In the genomic region with DNA sequence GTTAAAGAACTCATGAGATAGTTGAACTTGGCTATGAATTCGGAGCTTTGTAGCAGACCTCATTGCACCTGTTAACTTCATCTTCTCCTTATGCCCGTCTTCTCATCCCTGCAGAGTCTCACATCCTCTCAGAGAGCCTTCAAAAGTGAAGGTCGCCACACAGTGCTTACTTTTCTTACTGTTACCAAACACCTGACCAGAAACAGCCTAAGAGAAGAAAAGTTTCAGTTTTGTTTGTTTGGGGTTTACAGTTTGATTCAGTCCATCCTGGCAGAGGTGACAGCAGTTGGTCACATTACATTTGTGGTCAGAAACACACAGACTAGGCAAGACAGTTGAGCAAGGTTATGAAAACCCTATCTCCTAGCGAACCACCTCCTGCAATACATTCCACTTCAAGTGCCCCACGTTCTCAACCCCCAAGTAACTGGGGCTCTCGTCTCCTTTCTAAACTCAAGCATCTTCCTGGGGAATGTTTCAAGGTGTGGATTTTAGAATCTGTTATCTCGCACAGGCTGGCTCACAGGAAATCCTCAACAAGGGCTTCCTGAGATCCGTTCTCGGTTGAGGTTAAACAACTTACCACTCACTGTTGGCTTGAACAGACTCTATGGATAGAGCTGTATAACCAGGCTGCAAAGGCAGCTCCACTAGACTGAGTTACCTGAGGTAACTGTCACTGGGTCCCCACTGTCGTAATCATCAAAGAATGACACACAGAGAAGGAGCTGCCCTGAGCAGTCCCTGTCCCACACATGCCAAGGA, we compare ENCODE assay signal across 26 mouse cellular contexts. TPM values are rescaled to one million over a fixed set of nuclear protein-coding genes. Genes with fewer than 3 reads are reported as not detected.
DNase-seq lines count a peak whose midpoint lies in the region; ATAC-seq and TF ChIP-seq lines count a peak whose summit lies in the region.
"Had no signal": no experiment of that assay in that cellular context is flagged by ENCODE, and none has a peak within 500 bp of the region (broad histone marks: within the 10 kb centered on the region; RNA-seq: fewer than 3 reads in every experiment).

No protein-coding gene starts in this region.

- intact Hi-C loops in gastrocnemius, postnatal 14 days (cut with DNase I; ENCODE audit: low total_unique reads): no loop called here

- peaks cover 44 to 47% of the 10 kb centered on the region in 2 experiments for H3K4me1 ChIP-seq in liver, embryonic 14.5 days (replicated peaks; ENCODE audit: control insufficient read depth in 2 of 2, insufficient read depth in 2 of 2, low read length in 1 of 2)
- H3K4me1 ChIP-seq in liver, embryonic 15.5 days (replicated peaks): peaks cover 56% of the 10 kb centered on the region
- no peaks in the 10 kb centered on the region for H3K4me1 ChIP-seq in hindbrain, embryonic 11.5 days (replicated peaks; ENCODE audit: control insufficient read depth, insufficient read depth, low read length)
- H3K4me1 ChIP-seq: embryonic facial prominence, embryonic 15.5 days; limb, embryonic 15.5 days; midbrain, embryonic 15.5 days had no signal

- no peaks in the 10 kb centered on the region for H3K27me3 ChIP-seq in liver, embryonic 14.5 days (ENCODE audit: control insufficient read depth, insufficient read depth, low read length)
- H3K27me3 ChIP-seq in liver, embryonic 15.5 days: no peaks in the 10 kb centered on the region
- H3K27me3 ChIP-seq in hindbrain, embryonic 11.5 days (ENCODE audit: control insufficient read depth, insufficient read depth, low read length): no peaks in the 10 kb centered on the region
- H3K27me3 ChIP-seq: embryonic facial prominence, embryonic 15.5 days; heart, embryonic 13.5 days; limb, embryonic 15.5 days; midbrain, embryonic 15.5 days had no signal

- no peak overlapping the region for H3K27ac ChIP-seq in liver, embryonic 14.5 days
- peak overlapping the region; percentile 25; the same call in 1 of the 2 replicates for H3K27ac ChIP-seq in liver, embryonic 15.5 days (replicated peaks)
- H3K27ac ChIP-seq in hindbrain, embryonic 11.5 days (ENCODE audit: low read depth, low read length): no peak overlapping the region
- H3K27ac ChIP-seq: embryonic facial prominence, embryonic 15.5 days; heart, embryonic 13.5 days; limb, embryonic 15.5 days; macrophage; midbrain, embryonic 15.5 days had no signal

- TF ChIP-seq EP300 in liver, embryonic 14.5 days (IDR thresholded peaks at IDR 0.05; ENCODE audit: low read depth): no peak

- DNase-seq in liver, embryonic 14.5 days (ENCODE audit: low read depth in 3 of 3, low spot score in 3 of 3): no peak
- DNase-seq in liver: no peak
- peak; percentile 59 to 77 for DNase-seq in natural killer cell, adult 2 months (ENCODE audit: low spot score in 2 of 2)
- no peak for DNase-seq in hindbrain, embryonic 11.5 days (ENCODE audit: low spot score)
- no peak for DNase-seq in gastrocnemius, postnatal 14 days
- DNase-seq in right cerebral cortex, adult 18-20 months: no peak
- DNase-seq: adrenal gland, postnatal 10 days; cerebellum, adult 11 months; cerebellum, postnatal 14 days; embryo, embryonic 11 days; heart, adult 11 months; kidney, adult 8-10 months; kidney, postnatal 25 days had no signal

- peak overlapping the region; percentile 29 for H3K9ac ChIP-seq in liver, embryonic 14.5 days (replicated peaks)
- no peak overlapping the region for H3K9ac ChIP-seq in liver, embryonic 15.5 days
- no peak overlapping the region for H3K9ac ChIP-seq in hindbrain, embryonic 11.5 days (ENCODE audit: low read depth, low read length)
- H3K9ac ChIP-seq: embryonic facial prominence, embryonic 15.5 days; heart, embryonic 13.5 days; limb, embryonic 15.5 days; midbrain, embryonic 15.5 days had no signal

- no peak overlapping the region for H3K4me3 ChIP-seq in liver, embryonic 14.5 days (ENCODE audit: insufficient read depth in 1 of 2, low read depth in 2 of 2, low read length in 2 of 2)
- H3K4me3 ChIP-seq in liver, embryonic 15.5 days (replicated peaks): no peak overlapping the region
- no peak overlapping the region for H3K4me3 ChIP-seq in hindbrain, embryonic 11.5 days (ENCODE audit: low read depth, low read length)
- H3K4me3 ChIP-seq: embryonic facial prominence, embryonic 15.5 days; heart, embryonic 13.5 days; limb, embryonic 15.5 days; midbrain, embryonic 15.5 days had no signal

- H3K9me3 ChIP-seq in liver, embryonic 14.5 days (ENCODE audit: control insufficient read depth, low read length): no peaks in the 10 kb centered on the region
- no peaks in the 10 kb centered on the region for H3K9me3 ChIP-seq in liver, embryonic 15.5 days (replicated peaks)
- no peaks in the 10 kb centered on the region for H3K9me3 ChIP-seq in hindbrain, embryonic 11.5 days (ENCODE audit: control insufficient read depth, low read length)
- H3K9me3 ChIP-seq: embryonic facial prominence, embryonic 15.5 days; heart, embryonic 13.5 days; limb, embryonic 15.5 days; midbrain, embryonic 15.5 days had no signal

- no peak for ATAC-seq in liver, embryonic 14.5 days (ENCODE audit: insufficient read depth)
- ATAC-seq in activated CD4-positive, CD25-positive, alpha-beta regulatory T cell, adult 4 months: peak; percentile 63
- ATAC-seq in liver, embryonic 15.5 days (ENCODE audit: insufficient read depth): no peak
- ATAC-seq in hindbrain, embryonic 11.5 days (ENCODE audit: low FRiP score): no peak
- ATAC-seq: forebrain, embryonic 16.5 days; hindbrain, embryonic 16.5 days; midbrain, embryonic 15.5 days had no signal

- H3K4me2 ChIP-seq in liver, embryonic 14.5 days (ENCODE audit: low read depth): no peak overlapping the region
- H3K4me2 ChIP-seq in liver, embryonic 15.5 days: no peak overlapping the region
- H3K4me2 ChIP-seq in hindbrain, embryonic 11.5 days (replicated peaks; ENCODE audit: low read depth, low read length): no peak overlapping the region
- H3K4me2 ChIP-seq: embryonic facial prominence, embryonic 15.5 days; heart, embryonic 13.5 days; limb, embryonic 15.5 days; midbrain, embryonic 15.5 days had no signal

- 34% methylated on average over 10 of the region's 10 CpGs for WGBS in liver, embryonic 14.5 days (ENCODE audit: insufficient replicate concordance)
- WGBS in liver, embryonic 15.5 days (ENCODE audit: insufficient replicate concordance): 28% methylated on average over 10 of the region's 10 CpGs
- 85% methylated on average over 10 of the region's 10 CpGs for WGBS in hindbrain, embryonic 11.5 days

- TF ChIP-seq CTCF in liver, embryonic 14.5 days (IDR thresholded peaks at IDR 0.05; ENCODE audit: low read depth): no peak

- no peaks in the 10 kb centered on the region for H3K36me3 ChIP-seq in liver, embryonic 14.5 days (replicated peaks; ENCODE audit: control insufficient read depth, insufficient read depth, low read depth)
- no peaks in the 10 kb centered on the region for H3K36me3 ChIP-seq in liver, embryonic 15.5 days (replicated peaks)
- no peaks in the 10 kb centered on the region for H3K36me3 ChIP-seq in hindbrain, embryonic 11.5 days (ENCODE audit: control insufficient read depth, insufficient read depth, low read length)
- H3K36me3 ChIP-seq: embryonic facial prominence, embryonic 15.5 days; heart, embryonic 13.5 days; limb, embryonic 15.5 days; midbrain, embryonic 15.5 days had no signal

RNA-seq across cellular contexts. Expression of a gene that starts 6.3 kb away (rescaled TPM):
- polyA plus RNA-seq in liver, embryonic 14.5 days (2012; rRNA removed): 0.03 and 0.11 TPM in 2 replicates
- not detected in 2 replicates for polyA plus RNA-seq in liver, embryonic 14.5 days (2014; fragmentation: Nextera tagmentation; extraction: Ambion mirVana)
- 10 to 100 TPM; 11.3 to 16.4 TPM for polyA plus RNA-seq in activated CD4-positive, CD25-positive, alpha-beta regulatory T cell, adult 4 months (2017; shearing (Covaris generic))
- polyA plus RNA-seq in liver, embryonic 15.5 days (2015; fragmentation: Nextera tagmentation; extraction: Ambion mirVana): 0.06 and 0.08 TPM in 2 replicates
- polyA plus RNA-seq in hindbrain, embryonic 11.5 days (2014; fragmentation: Nextera tagmentation; extraction: Ambion mirVana): not detected in 2 replicates
- total RNA-seq in gastrocnemius, postnatal 14 days (2021): not detected
- total RNA-seq: adrenal gland, postnatal 10 days; heart, postnatal 25 days; left cerebral cortex, postnatal 36 days had no signal
- polyA plus RNA-seq: embryonic facial prominence, embryonic 15.5 days; heart, embryonic 13.5 days; limb, embryonic 15.5 days; lung, embryonic 16.5 days; macrophage; stomach, embryonic 16.5 days had no signal

Comparison
In these comparisons a context has a peak if more than half of its experiments do, and no peak if none do; other contexts are left out.
1. DNase-seq: peak in natural killer cell, adult 2 months (2 of 2); none in liver, embryonic 14.5 days (0 of 3), liver (single experiment), hindbrain, embryonic 11.5 days (single experiment), gastrocnemius, postnatal 14 days (single experiment) and right cerebral cortex, adult 18-20 months (single experiment).
2. RNA of a gene that starts 6.3 kb away (polyA plus RNA-seq): 11.3 to 16.4 TPM in activated CD4-positive, CD25-positive, alpha-beta regulatory T cell, adult 4 months; 0.03 to 0.11 TPM in liver, embryonic 14.5 days, 0.06 to 0.08 TPM in liver, embryonic 15.5 days and not detected in hindbrain, embryonic 11.5 days; every median in the first group is over 10 times any median in the second.